Mouse (Mus musculus): ENCODE measurements around the gene Rabgap1l.

- peak; percentile 74; the same call in 1 of the 2 replicates for TF ChIP-seq POLR2A (IDR thresholded peaks at IDR 0.05; ENCODE audit: borderline replicate concordance, extremely low read depth, low read depth, low read length)
- peak; percentile 76 for TF ChIP-seq CTCF (IDR thresholded peaks at IDR 0.05; ENCODE audit: insufficient read depth, low read length)
Measured at GRCm38 (mm10) chr1:160194529-160195336, 598.3 kb downstream of the Rabgap1l start, which contains the start of gene Mrps14.
